Mouse (Mus musculus) kidney, postnatal 25 days (tissue): ENCODE data around the gene Mpig6b.

ENCODE experiments used
- DNase-seq, 2 experiments: peaks; one replicate each; pipeline ENCODE4 v3.0.0; 2021; ENCODE audit warnings: mixed read lengths in 2 of 2

The Mpig6b gene

DNA sequence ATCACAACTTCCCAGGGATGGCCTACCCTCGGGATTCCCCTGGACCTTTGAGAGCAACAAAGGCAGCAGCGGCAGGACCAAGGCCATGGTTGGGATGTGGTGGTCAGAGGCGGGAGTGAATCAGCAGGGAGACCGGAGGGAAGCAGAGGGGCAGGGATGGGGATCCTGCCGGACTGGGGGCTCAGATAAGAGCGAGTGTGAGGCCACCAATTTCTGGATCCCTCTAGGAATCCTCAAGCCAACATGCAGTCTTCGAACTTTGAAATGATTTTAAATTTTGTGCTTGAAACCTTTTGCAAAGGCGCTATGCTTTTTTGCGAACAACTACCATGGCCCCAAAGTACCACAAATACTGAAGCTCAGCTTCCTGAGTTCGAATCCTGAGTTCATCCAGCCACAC is at the start of gene Mpig6b:
Gene Mpig6b (minus strand): TSS at position 101 of the 400 bp plus-strand sequence.
- DNase-seq = no peak

DNA sequence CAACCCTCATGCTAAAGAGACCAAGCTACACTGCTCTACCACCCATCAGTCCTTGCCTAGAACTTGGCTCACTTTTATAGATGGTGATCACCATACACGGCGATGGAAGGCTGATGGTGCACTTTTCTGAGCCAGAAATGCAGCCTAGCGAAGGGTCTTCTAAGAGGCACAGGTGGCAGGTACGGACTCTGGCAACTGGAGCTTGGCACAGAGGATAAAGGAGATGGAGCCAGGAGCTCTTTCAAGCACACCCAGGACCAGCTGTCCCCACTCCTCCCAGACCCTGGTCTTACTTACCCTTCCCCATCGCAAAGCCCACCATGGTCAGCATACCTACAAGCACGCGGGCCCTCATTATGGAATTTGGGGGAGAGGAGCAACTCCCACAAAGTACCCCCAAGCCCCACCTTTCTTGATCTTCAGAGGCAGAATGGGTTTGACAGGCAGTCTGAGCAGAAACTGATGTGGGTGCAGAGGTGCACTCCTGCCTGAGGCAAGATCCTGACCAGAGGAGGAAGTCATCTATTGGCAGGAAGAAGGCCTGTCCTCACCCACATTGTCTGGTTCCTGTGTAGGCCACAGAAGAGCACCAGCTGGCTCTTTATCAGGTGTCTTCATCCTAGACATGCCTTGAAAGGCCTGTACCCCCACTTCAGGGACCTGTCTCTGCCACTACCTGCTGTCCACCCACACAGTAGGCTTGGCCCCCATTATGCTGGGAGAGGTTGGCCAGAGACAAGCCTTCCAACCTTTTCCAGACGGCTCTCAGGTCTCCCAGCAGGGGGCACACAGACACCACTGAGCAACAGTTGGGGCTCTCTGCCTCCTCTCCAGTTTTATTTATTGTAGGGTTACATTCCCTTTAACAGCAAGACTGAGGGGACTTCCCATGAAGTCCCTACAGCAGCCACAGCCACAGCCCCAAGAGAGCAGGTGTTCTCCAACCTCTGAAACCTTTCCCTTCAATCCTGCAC is 49.3 kb upstream of the Mpig6b start, which contains the start of gene Ly6g5b:
Gene Ly6g5b (minus strand): TSS at position 383 of the 974 bp plus-strand sequence.
- peak in 1 of 2 experiments; percentile 33 for DNase-seq

GRCm38 (mm10) chr17:35111774-35112173 is 45.8 kb upstream of the Mpig6b start:
- no peak for DNase-seq

GRCm38 (mm10) chr17:35108097-35108496 is 42.1 kb upstream of the Mpig6b start, which contains the start of gene Ly6g5c:
TSS of gene Ly6g5c (plus strand) at chr17:35108279.
- no peak for DNase-seq

GRCm38 (mm10) chr17:35106522-35106921 is 40.5 kb upstream of the Mpig6b start:
- no peak for DNase-seq

GRCm38 (mm10) chr17:35105740-35106389 is 39.9 kb upstream of the Mpig6b start:
- DNase-seq = peak; percentile 61 to 76

- DNase-seq = no peak
Observed at GRCm38 (mm10) chr17:35104754-35105153, 38.8 kb upstream of the Mpig6b start.

GRCm38 (mm10) chr17:35104079-35104478 is 38.1 kb upstream of the Mpig6b start:
- no peak for DNase-seq

DNA sequence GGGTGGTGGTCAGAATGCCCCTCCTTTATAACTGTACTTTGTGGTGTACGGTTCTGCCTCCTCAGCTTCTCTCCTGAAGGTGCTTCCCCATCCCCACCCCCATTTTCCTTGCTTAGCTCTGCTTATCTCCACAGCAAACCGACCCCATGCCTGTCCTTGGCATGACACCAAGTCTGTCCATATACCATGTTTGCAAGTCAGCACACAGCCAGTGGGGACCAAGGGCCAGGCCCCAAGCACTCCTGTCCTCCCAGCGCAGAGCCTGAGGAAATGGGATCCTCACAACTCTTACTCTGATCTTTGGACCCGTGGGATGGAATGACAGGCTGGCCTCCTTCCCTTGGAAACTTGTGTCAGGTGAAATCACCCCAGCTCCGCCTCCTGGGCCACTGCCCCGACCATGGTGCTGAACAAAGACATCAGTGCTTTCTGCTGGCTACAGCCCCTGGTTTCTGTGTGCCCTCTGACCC is 37.3 kb upstream of the Mpig6b start:
- peak; percentile 79 to 90 for DNase-seq

GRCm38 (mm10) chr17:35102299-35102698 is 36.3 kb upstream of the Mpig6b start:
- no peak for DNase-seq

- DNase-seq = no peak
Observed at GRCm38 (mm10) chr17:35101161-35101560, 35.2 kb upstream of the Mpig6b start.

DNA sequence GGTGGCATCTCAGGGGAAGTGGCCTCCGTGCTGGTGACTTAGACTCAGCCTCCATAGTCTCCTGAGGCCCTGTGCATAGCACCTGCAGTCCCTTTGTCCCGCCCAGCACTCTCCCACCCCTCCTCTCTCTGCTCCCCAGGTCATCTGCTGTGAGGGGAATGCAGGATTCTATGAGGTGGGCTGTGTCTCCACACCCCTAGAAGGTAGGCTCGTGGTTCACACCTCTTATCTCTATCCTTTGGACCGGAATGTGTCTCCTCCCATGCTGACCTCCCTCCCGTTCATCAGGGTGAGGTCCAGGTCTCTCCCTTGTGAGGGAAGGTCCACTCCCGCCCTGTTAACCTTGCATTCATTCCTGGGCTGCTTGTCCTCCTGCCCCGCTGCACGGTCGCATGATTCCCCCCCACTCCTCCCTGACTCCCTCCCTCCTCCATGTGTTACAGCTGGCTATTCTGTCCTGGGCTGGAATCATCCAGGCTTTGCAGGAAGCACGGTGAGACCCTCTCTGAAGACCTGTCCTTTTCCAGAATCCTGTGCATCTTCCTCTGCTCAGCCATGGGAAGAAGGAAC is 34.3 kb upstream of the Mpig6b start:
- DNase-seq = peak in 1 of 2 experiments; percentile 76

GRCm38 (mm10) chr17:35097164-35097655 is 31.2 kb upstream of the Mpig6b start:
- peak; percentile 42 to 53 for DNase-seq

DNA sequence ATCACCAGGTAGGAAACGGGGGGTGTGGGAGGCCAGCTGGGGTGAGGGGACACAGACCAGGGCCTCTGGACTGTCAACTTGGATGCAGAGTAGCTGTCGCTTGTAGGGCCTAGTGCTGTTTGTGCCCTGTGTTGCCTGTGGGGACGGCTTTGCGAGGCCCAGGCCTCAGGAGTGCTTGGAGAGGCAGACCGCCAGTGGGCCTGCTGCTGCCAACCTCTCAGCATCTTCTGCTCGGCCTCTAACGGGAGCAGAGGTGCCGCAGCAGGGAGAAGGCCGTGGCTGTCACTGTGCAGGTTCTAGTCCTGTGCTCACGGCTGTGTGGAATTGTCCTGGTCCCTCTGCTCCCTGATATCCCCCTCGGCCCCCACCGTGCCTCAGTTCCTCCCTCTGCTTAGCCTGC is 30.6 kb upstream of the Mpig6b start:
- DNase-seq = no peak

GRCm38 (mm10) chr17:35094475-35095365 is 28.7 kb upstream of the Mpig6b start:
- DNase-seq = no peak

GRCm38 (mm10) chr17:35092403-35093198 is 26.6 kb upstream of the Mpig6b start:
- no peak for DNase-seq

DNA sequence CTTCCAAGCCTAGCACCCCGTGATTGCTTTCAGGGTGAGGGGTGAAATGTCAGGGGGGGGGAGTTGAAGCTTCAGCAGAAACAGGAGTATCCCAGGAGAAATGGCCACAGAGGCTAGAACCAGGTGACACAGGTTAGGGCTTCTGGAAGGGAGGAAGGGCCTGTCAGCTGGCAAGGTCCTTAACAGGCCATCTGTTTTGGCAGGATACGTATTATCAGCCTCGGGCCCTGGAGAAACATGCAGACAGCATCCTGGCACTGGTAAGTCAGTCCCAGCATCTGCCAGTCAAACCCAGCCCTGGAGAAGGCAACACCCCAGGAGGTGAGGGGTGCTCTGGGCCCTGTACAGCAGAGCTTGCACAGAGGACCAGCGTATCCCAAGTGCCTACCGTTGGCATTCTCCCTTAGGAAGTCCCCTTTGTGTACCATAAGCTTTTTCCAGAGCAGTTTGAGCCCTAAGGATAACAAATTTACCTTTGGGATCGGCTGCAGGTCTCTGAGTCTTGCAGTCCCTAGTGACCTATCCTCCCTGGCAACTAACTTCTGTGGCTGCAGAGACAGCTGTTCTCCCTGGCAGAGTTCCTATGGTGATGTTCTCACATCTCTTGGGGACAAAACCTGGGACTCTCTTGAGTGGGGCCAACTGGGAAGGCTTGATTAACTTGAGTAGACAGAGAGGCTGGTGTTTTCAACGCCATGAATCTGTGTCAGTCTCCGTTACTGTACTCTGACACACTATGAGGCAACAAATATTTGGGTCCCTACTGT is 24.4 kb upstream of the Mpig6b start:
- DNase-seq = no peak

DNA sequence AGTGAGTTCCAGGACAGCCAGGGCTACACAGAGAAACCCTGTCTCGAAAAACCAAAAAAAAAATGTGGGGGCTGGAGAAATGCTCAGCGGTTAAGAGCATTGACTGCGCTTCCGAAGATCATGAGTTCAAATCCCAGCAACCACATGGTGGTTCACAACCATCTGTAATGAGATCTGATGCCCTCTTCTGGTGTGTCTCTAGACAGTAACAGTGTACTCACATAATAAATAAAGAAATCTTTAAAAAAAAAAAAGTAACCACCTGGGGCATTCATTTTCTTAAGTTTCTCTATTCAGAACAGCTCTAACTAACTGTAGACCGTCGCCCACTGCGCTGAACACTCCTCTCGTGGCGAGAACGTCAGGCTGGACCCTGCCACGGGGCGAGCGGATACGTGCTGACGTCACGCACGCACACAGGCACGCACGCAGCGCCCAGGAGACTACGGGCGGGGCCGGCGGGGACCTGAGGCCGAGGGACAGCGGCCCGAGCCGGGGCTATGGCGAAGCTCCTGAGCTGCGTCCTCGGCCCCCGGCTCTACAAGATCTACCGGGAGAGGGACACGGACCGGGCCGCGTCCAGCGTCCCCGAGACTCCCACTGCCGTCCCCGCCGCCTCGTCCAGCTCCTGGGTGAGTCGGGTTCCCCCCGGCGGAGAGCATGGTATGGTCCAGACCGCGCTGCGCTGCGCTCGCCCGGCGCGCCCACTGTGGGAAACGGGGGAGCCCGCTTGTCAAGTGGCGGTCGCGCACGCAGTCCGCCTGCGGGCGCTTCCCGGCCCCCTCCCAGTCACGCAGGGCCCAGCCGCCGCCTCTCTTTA is 23.1 kb upstream of the Mpig6b start, which contains the start of gene Abhd16a:
Gene Abhd16a (plus strand): TSS at position 439 of the 820 bp plus-strand sequence.
- DNase-seq = peak; percentile 95 to 98

- DNase-seq = no peak
Observed at GRCm38 (mm10) chr17:35088151-35088550, 22.2 kb upstream of the Mpig6b start.
